Mouse (Mus musculus) effector memory CD4-positive, alpha-beta T cell, adult 5 months (primary cell): ENCODE data around the gene Pax5. TPM values are rescaled to one million over a fixed set of nuclear protein-coding genes. Genes with fewer than 3 reads are reported as not detected.

Source experiments
- polyA plus RNA-seq: library from polyadenylated mRNA; unstranded; fragments of 100-300 nt; shearing (Covaris generic); gene quantifications from one replicate; pipeline ENCODE4 v1.2.1, GENCODE M21; 2017

Pax5 gene
- polyA plus RNA-seq, result 0.06 TPM

GRCm38 (mm10) chr4:44709740-44710700, at the start of gene Pax5:
Pax5 (minus strand) TSS chr4:44710487.

GRCm38 (mm10) chr4:44755553-44756133, 45.4 kb upstream of the Pax5 start, which contains the start of gene Zcchc7:
Zcchc7 (plus strand) TSS chr4:44755877.

Other genes with a start within 250 kb of the Pax5 start
- gene Zcchc7, start 45.4 kb upstream of the Pax5 start, polyA plus RNA-seq, result 82.9 TPM